Mouse (Mus musculus) stomach, embryonic 15.5 days (tissue): ENCODE measurements around the gene Pam. TPM values are rescaled to one million over a fixed set of nuclear protein-coding genes. Genes with fewer than 3 reads are reported as not detected.
"Not testable (repeated sequence)": the region's sequence is repeated elsewhere in the genome, so short reads cannot be mapped to it uniquely, and the experiment has no call there.

ENCODE experiments used
- ATAC-seq: fragments of 200-750 bp; cut with Nextera tagmentation; 2 replicates; pipeline ENCODE4 v1.8.0; 2017; ENCODE audit warnings: low read depth, moderate number of reproducible peaks, moderate TSS enrichment; ENCODE audit not compliant: insufficient read depth, low FRiP score
- H3K27ac ChIP-seq: fragments of 300-500 bp; sonication (generic); 2 replicates; pipeline ENCODE4 v1.5.1; 2015; ENCODE audit warnings: mild to moderate bottlenecking, inconsistent platforms
- H3K27me3 ChIP-seq: fragments of 300-500 bp; sonication (generic); replicated peaks from 2 replicates; pipeline ENCODE4 v1.6.1; 2015; ENCODE audit warnings: inconsistent platforms
- H3K36me3 ChIP-seq: fragments of 300-500 bp; sonication (generic); 2 replicates; pipeline ENCODE4 v1.6.1; 2015; ENCODE audit warnings: inconsistent platforms
- H3K4me1 ChIP-seq: fragments of 300-500 bp; sonication (generic); 2 replicates; pipeline ENCODE4 v1.6.1; 2015; ENCODE audit warnings: inconsistent platforms
- H3K4me2 ChIP-seq: fragments of 300-500 bp; sonication (generic); 2 replicates; pipeline ENCODE4 v1.6.1; 2015; ENCODE audit warnings: mild to moderate bottlenecking, inconsistent platforms
- H3K4me3 ChIP-seq: fragments of 300-500 bp; sonication (generic); replicated peaks from 2 replicates; pipeline ENCODE4 v1.5.1; 2015; ENCODE audit warnings: inconsistent platforms
- H3K9ac ChIP-seq: fragments of 300-500 bp; sonication (generic); 2 replicates; pipeline ENCODE4 v1.6.1; 2015; ENCODE audit warnings: inconsistent platforms
- H3K9me3 ChIP-seq: fragments of 300-500 bp; sonication (generic); 2 replicates; pipeline ENCODE4 v1.6.1; 2016; ENCODE audit warnings: inconsistent platforms
- WGBS: fragments of 180-500 bp; shearing (Covaris S2); methylation state at CpG from one replicate; pipeline ENCODE4 v1.1.7; 2015; 5-methylcytosine and 5-hydroxymethylcytosine counted together
- polyA plus RNA-seq: library from polyadenylated mRNA; unstranded; fragments of >200 nt; fragmentation: Nextera tagmentation; extraction: Ambion mirVana; gene quantifications from 2 replicates; pipeline ENCODE4 v1.2.1, GENCODE M21; 2015

The Pam gene
- polyA plus RNA-seq, 1 experiment from 2014 or later: 60.2 TPM

GRCm38 (mm10) chr1:97769294-97769903 lies 326.0 kb downstream of the Pam start:
- Histone ChIP-seq H3K36me3 (no peaks in the 10 kb centered on the region), H3K4me3 (peak overlapping the region; percentile 75), H3K27ac (peak overlapping the region; percentile 83), H3K9ac (peak overlapping the region; percentile 84), H3K4me2 (peak overlapping the region; percentile 63), H3K4me1 (0 out of 2 replicates have a peak, but pooled peaks cover 5% of the 10 kb centered on the region), H3K9me3 (no peaks in the 10 kb centered on the region), H3K27me3 (no peaks in the 10 kb centered on the region)
- peak; percentile 28 for ATAC-seq
- WGBS: under 1% methylated on average over 40 of the region's 40 CpGs

GRCm38 (mm10) chr1:97768906-97769293 lies 326.5 kb downstream of the Pam start:
- H3K9me3 ChIP-seq: no peaks in the 10 kb centered on the region
- H3K9ac ChIP-seq: peak overlapping the region; percentile 84
- 0 out of 2 replicates have a peak, but pooled peaks cover 5% of the 10 kb centered on the region for H3K4me1 ChIP-seq
- no peaks in the 10 kb centered on the region for H3K27me3 ChIP-seq
- 8% methylated on average over 7 of the region's 7 CpGs for WGBS
- peak overlapping the region; percentile 63 for H3K4me2 ChIP-seq
- H3K27ac ChIP-seq: peak overlapping the region; percentile 83
- H3K36me3 ChIP-seq: no peaks in the 10 kb centered on the region
- ATAC-seq: no peak
- H3K4me3 ChIP-seq: peak overlapping the region; percentile 75

- H3K4me2 ChIP-seq: peak overlapping the region; percentile 17
- H3K36me3 ChIP-seq: no peaks in the 10 kb centered on the region
- H3K9me3 ChIP-seq: no peaks in the 10 kb centered on the region
- H3K4me3 ChIP-seq: no peak overlapping the region
- H3K27me3 ChIP-seq: no peaks in the 10 kb centered on the region
- 0 out of 2 replicates have a peak, but pooled peaks cover 5% of the 10 kb centered on the region for H3K4me1 ChIP-seq
- WGBS: 68% methylated on average over 2 of the region's 2 CpGs
- H3K9ac ChIP-seq: no peak overlapping the region
- no peak overlapping the region for H3K27ac ChIP-seq
- no peak for ATAC-seq
Observed at GRCm38 (mm10) chr1:97768089-97768488, 327.4 kb downstream of the Pam start.

- not testable (repeated sequence) for H3K27me3 ChIP-seq, H3K4me1 ChIP-seq, ATAC-seq, H3K9me3 ChIP-seq, H3K4me2 ChIP-seq, H3K27ac ChIP-seq, H3K9ac ChIP-seq, H3K36me3 ChIP-seq, H3K4me3 ChIP-seq
- WGBS: 71% methylated on average over 4 of the region's 4 CpGs
Observed at GRCm38 (mm10) chr1:97765712-97766111, 329.7 kb downstream of the Pam start.

GRCm38 (mm10) chr1:97761477-97761876 lies 334.0 kb downstream of the Pam start:
- no peaks in the 10 kb centered on the region for H3K4me1 ChIP-seq
- H3K27ac ChIP-seq: no peak overlapping the region
- no peak overlapping the region for H3K4me2 ChIP-seq
- H3K4me3 ChIP-seq: no peak overlapping the region
- ATAC-seq: no peak
- H3K36me3 ChIP-seq: no peaks in the 10 kb centered on the region
- H3K9ac ChIP-seq: no peak overlapping the region
- H3K27me3 ChIP-seq: no peaks in the 10 kb centered on the region
- H3K9me3 ChIP-seq: no peaks in the 10 kb centered on the region
- WGBS: 81% methylated on average over 6 of the region's 6 CpGs

- no peaks in the 10 kb centered on the region for H3K27me3 ChIP-seq
- H3K4me3 ChIP-seq: no peak overlapping the region
- no peak overlapping the region for H3K4me2 ChIP-seq
- H3K9me3 ChIP-seq: no peaks in the 10 kb centered on the region
- no peak overlapping the region for H3K27ac ChIP-seq
- H3K36me3 ChIP-seq: no peaks in the 10 kb centered on the region
- ATAC-seq: no peak
- 56% methylated on average over 7 of the region's 7 CpGs for WGBS
- H3K9ac ChIP-seq: no peak overlapping the region
- H3K4me1 ChIP-seq: no peaks in the 10 kb centered on the region
Observed at GRCm38 (mm10) chr1:97760598-97760997, 334.8 kb downstream of the Pam start.

- Histone ChIP-seq H3K4me3 (no peak overlapping the region), H3K9me3 (no peaks in the 10 kb centered on the region), H3K27me3 (no peaks in the 10 kb centered on the region), H3K4me1 (no peaks in the 10 kb centered on the region), H3K9ac (no peak overlapping the region), H3K4me2 (no peak overlapping the region), H3K36me3 (no peaks in the 10 kb centered on the region), H3K27ac (no peak overlapping the region)
- ATAC-seq: no peak
Observed at GRCm38 (mm10) chr1:97759841-97760240, 335.6 kb downstream of the Pam start.

GRCm38 (mm10) chr1:97754392-97754791 lies 341.1 kb downstream of the Pam start:
- ATAC-seq: no peak
- no peaks in the 10 kb centered on the region for H3K4me1 ChIP-seq
- H3K36me3 ChIP-seq: no peaks in the 10 kb centered on the region; the same call in 1 of the 2 replicates
- no peak overlapping the region for H3K27ac ChIP-seq
- H3K4me3 ChIP-seq: no peak overlapping the region
- H3K27me3 ChIP-seq: no peaks in the 10 kb centered on the region
- H3K4me2 ChIP-seq: no peak overlapping the region
- H3K9me3 ChIP-seq: no peaks in the 10 kb centered on the region
- 76% methylated on average over 4 of the region's 4 CpGs for WGBS
- H3K9ac ChIP-seq: no peak overlapping the region

- Histone ChIP-seq H3K4me1 (no peaks in the 10 kb centered on the region), H3K36me3 (no peaks in the 10 kb centered on the region; the same call in 1 of the 2 replicates), H3K9me3 (no peaks in the 10 kb centered on the region), H3K27ac (no peak overlapping the region), H3K4me2 (no peak overlapping the region), H3K9ac (no peak overlapping the region), H3K4me3 (no peak overlapping the region), H3K27me3 (no peaks in the 10 kb centered on the region)
- no peak for ATAC-seq
Observed at GRCm38 (mm10) chr1:97753216-97753615, 342.2 kb downstream of the Pam start.

GRCm38 (mm10) chr1:97748163-97748562 lies 347.3 kb downstream of the Pam start:
- Histone ChIP-seq H3K4me3 (no peak overlapping the region), H3K4me2 (no peak overlapping the region), H3K4me1 (no peaks in the 10 kb centered on the region), H3K36me3 (peaks cover 4% of the 10 kb centered on the region; the same call in 1 of the 2 replicates), H3K9me3 (no peaks in the 10 kb centered on the region), H3K9ac (no peak overlapping the region), H3K27ac (no peak overlapping the region), H3K27me3 (no peaks in the 10 kb centered on the region)
- WGBS: 87% methylated on average over 3 of the region's 3 CpGs
- no peak for ATAC-seq

- no peaks in the 10 kb centered on the region for H3K27me3 ChIP-seq
- H3K4me2 ChIP-seq: no peak overlapping the region
- no peaks in the 10 kb centered on the region for H3K9me3 ChIP-seq
- H3K36me3 ChIP-seq: 0 out of 2 replicates have a peak, but pooled peaks cover 4% of the 10 kb centered on the region
- H3K9ac ChIP-seq: no peak overlapping the region
- H3K4me1 ChIP-seq: no peaks in the 10 kb centered on the region
- H3K27ac ChIP-seq: no peak overlapping the region
- no peak for ATAC-seq
- 94% methylated on average over 7 of the region's 7 CpGs for WGBS
- H3K4me3 ChIP-seq: no peak overlapping the region
Observed at GRCm38 (mm10) chr1:97746261-97746660, 349.2 kb downstream of the Pam start.

- H3K9ac ChIP-seq: no peak overlapping the region
- H3K36me3 ChIP-seq: peaks cover 6% of the 10 kb centered on the region; the same call in 1 of the 2 replicates
- ATAC-seq: no peak
- H3K27me3 ChIP-seq: no peaks in the 10 kb centered on the region
- H3K4me3 ChIP-seq: no peak overlapping the region
- no peaks in the 10 kb centered on the region for H3K4me1 ChIP-seq
- 85% methylated on average over 4 of the region's 4 CpGs for WGBS
- H3K4me2 ChIP-seq: no peak overlapping the region
- H3K27ac ChIP-seq: no peak overlapping the region
- H3K9me3 ChIP-seq: no peaks in the 10 kb centered on the region
Observed at GRCm38 (mm10) chr1:97745712-97746111, 349.7 kb downstream of the Pam start.
